Mouse (Mus musculus) liver, adult 2 months (tissue): Measurements from ENCODE around the gene Il6. TPM values are rescaled to one million over a fixed set of nuclear protein-coding genes. Genes with fewer than 3 reads are reported as not detected.
A peak's percentile ranks its signal among the peaks of the same experiment; 100 is the strongest.

Source experiments
- DNase-seq: peaks from one replicate; pipeline ENCODE4 v3.0.0-alpha.2; 2011; ENCODE audit warnings: low read depth, low spot score; ENCODE audit errors: extremely low read depth
- H3K27ac ChIP-seq: fragments of 200-500 bp; replicated peaks from 2 replicates; pipeline ENCODE4 v1.5.1; 2012; ENCODE audit warnings: low read depth, mild to moderate bottlenecking, control low read depth, inconsistent platforms, low read length; ENCODE audit not compliant: insufficient read depth
- H3K27me3 ChIP-seq: fragments of 200-500 bp; 2 replicates; pipeline ENCODE4 v1.6.1; 2012; ENCODE audit warnings: mild to moderate bottlenecking, moderate library complexity, low read length, inconsistent platforms; ENCODE audit not compliant: control insufficient read depth, insufficient read depth
- H3K36me3 ChIP-seq: fragments of 200-500 bp; 2 replicates; pipeline ENCODE4 v1.6.1; 2012; ENCODE audit warnings: low read length, inconsistent platforms; ENCODE audit not compliant: control insufficient read depth, insufficient read depth
- H3K4me1 ChIP-seq: fragments of 200-500 bp; 2 replicates; pipeline ENCODE4 v1.6.1; 2011; ENCODE audit warnings: low read length; ENCODE audit not compliant: control insufficient read depth, insufficient read depth
- H3K4me3 ChIP-seq: fragments of 200-500 bp; 2 replicates; pipeline ENCODE4 v1.5.1; 2011; ENCODE audit warnings: low read depth, mild to moderate bottlenecking, control low read depth, low read length, moderate library complexity; ENCODE audit not compliant: insufficient read depth
- H3K79me2 ChIP-seq: fragments of 200-500 bp; 2 replicates; pipeline ENCODE4 v1.6.1; 2012; ENCODE audit warnings: inconsistent platforms, mild to moderate bottlenecking, low read length, moderate library complexity; ENCODE audit not compliant: control insufficient read depth, insufficient read depth
- H3K9ac ChIP-seq: fragments of 200-500 bp; 2 replicates; pipeline ENCODE4 v1.6.1; 2012; ENCODE audit warnings: low read depth, mild to moderate bottlenecking, control low read depth, inconsistent platforms, low read length
- CTCF ChIP-seq: fragments of 200-500 bp; IDR thresholded peaks from 2 replicates; pipeline ENCODE4 v1.5.1; 2011; ENCODE audit warnings: low read depth, low read length, control low read depth
- POLR2A ChIP-seq: fragments of 200-500 bp; IDR thresholded peaks from 2 replicates; pipeline ENCODE4 v1.6.1; 2011; ENCODE audit warnings: low read length, control low read depth; ENCODE audit not compliant: insufficient read depth; ENCODE audit errors: extremely low read depth
- WGBS: fragments of 180-500 bp; shearing (Covaris S2); methylation state at CpG from one replicate; pipeline ENCODE4 v1.1.7; 2018; 5-methylcytosine and 5-hydroxymethylcytosine counted together
- polyA plus RNA-seq: library from polyadenylated mRNA; depleted of rRNA; stranded (reverse); fragments of >200 nt; gene quantifications from 2 replicates; pipeline ENCODE4 v1.2.3, GENCODE M21; 2012; rRNA removed
- total RNA-seq: library from RNA; depleted of rRNA; stranded (reverse); fragments of >200 nt; gene quantifications from 2 replicates; pipeline ENCODE4 v1.2.3, GENCODE M21; 2014; rRNA removed

The Il6 gene
- total RNA-seq (0.13 TPM in 1 of 2 replicates, not detected in the other), polyA plus RNA-seq (0.10 TPM in 1 of 2 replicates, not detected in the other)

GRCm38 (mm10) chr5:30012726-30013503 lies at the start of gene Il6:
Gene Il6, plus strand, starts transcription at chr5:30013114.
- Histone ChIP-seq H3K27me3 (no peaks in the 10 kb centered on the region), H3K27ac (no peak within 1 kb of the TSS), H3K4me3 (no peak within 1 kb of the TSS), H3K9ac (no peak within 1 kb of the TSS), H3K4me1 (no peaks in the 10 kb centered on the region), H3K79me2 (no peaks in the 10 kb centered on the region), H3K36me3 (no peaks in the 10 kb centered on the region)
- DNase-seq, result peak; percentile 49
- 59% methylated on average over 16 of the region's 16 CpGs for WGBS
- TF ChIP-seq POLR2A (no peak), CTCF (peak; percentile 17; the same call in 1 of the 2 replicates)

GRCm38 (mm10) chr5:29963488-29963887 lies 49.4 kb upstream of the Il6 start:
- Histone ChIP-seq H3K79me2 (no peaks in the 10 kb centered on the region), H3K27ac (no peak overlapping the region), H3K27me3 (0 out of 2 replicates have a peak, but pooled peaks cover 2% of the 10 kb centered on the region), H3K4me3 (no peak overlapping the region), H3K4me1 (no peaks in the 10 kb centered on the region), H3K9ac (no peak overlapping the region), H3K36me3 (no peaks in the 10 kb centered on the region)
- 64% methylated on average over 1 of the region's 1 CpGs for WGBS
- no peak for DNase-seq
- no peak for TF ChIP-seq POLR2A
- no peak for TF ChIP-seq CTCF

GRCm38 (mm10) chr5:29970212-29970611 lies 42.7 kb upstream of the Il6 start:
- H3K27me3 ChIP-seq, result no peaks in the 10 kb centered on the region
- 69% methylated on average over 1 of the region's 1 CpGs for WGBS
- TF ChIP-seq CTCF (no peak), POLR2A (no peak)
- H3K9ac ChIP-seq, result no peak overlapping the region
- no peak overlapping the region for H3K27ac ChIP-seq
- no peaks in the 10 kb centered on the region for H3K36me3 ChIP-seq
- DNase-seq, result no peak
- no peaks in the 10 kb centered on the region for H3K79me2 ChIP-seq
- H3K4me1 ChIP-seq, result no peaks in the 10 kb centered on the region
- no peak overlapping the region for H3K4me3 ChIP-seq

- Histone ChIP-seq H3K27ac (no peak overlapping the region), H3K4me1 (no peaks in the 10 kb centered on the region), H3K79me2 (no peaks in the 10 kb centered on the region), H3K9ac (no peak overlapping the region), H3K27me3 (no peaks in the 10 kb centered on the region), H3K36me3 (no peaks in the 10 kb centered on the region), H3K4me3 (no peak overlapping the region)
- no peak for TF ChIP-seq CTCF
- TF ChIP-seq POLR2A, result no peak
- 87% methylated on average over 5 of the region's 5 CpGs for WGBS
- DNase-seq, result no peak
These were observed 40.1 kb upstream of the Il6 start for GRCm38 (mm10) chr5:29972796-29973195.

GRCm38 (mm10) chr5:29973533-29973932 lies 39.4 kb upstream of the Il6 start:
- TF ChIP-seq POLR2A (no peak), CTCF (no peak)

GRCm38 (mm10) chr5:29974115-29974514 lies 38.8 kb upstream of the Il6 start:
- TF ChIP-seq POLR2A (no peak), CTCF (no peak)
- Histone ChIP-seq H3K79me2 (no peaks in the 10 kb centered on the region), H3K36me3 (no peaks in the 10 kb centered on the region), H3K27me3 (no peaks in the 10 kb centered on the region), H3K9ac (no peak overlapping the region), H3K27ac (no peak overlapping the region), H3K4me3 (no peak overlapping the region), H3K4me1 (no peaks in the 10 kb centered on the region)
- DNase-seq, result no peak

More at GRCm38 (mm10) chr5:29973533-29973932, 39.4 kb upstream of the Il6 start:
- no peaks in the 10 kb centered on the region for H3K79me2 ChIP-seq
- no peaks in the 10 kb centered on the region for H3K27me3 ChIP-seq
- no peak overlapping the region for H3K4me3 ChIP-seq
- H3K9ac ChIP-seq, result no peak overlapping the region
- no peak overlapping the region for H3K27ac ChIP-seq
- no peaks in the 10 kb centered on the region for H3K36me3 ChIP-seq
- no peak for DNase-seq
- WGBS, result 62% methylated on average over 1 of the region's 1 CpGs
- H3K4me1 ChIP-seq, result no peaks in the 10 kb centered on the region
